9 mouse cellular contexts compared by ENCODE assay signal in genomic region chr14:76479867-76480266, GRCm38 (mm10).
DNase-seq lines count a peak whose midpoint lies in the region; ATAC-seq and TF ChIP-seq lines count a peak whose summit lies in the region.
"Had no signal": no experiment of that assay in that cellular context is flagged by ENCODE, and none has a peak within 500 bp of the region (broad histone marks: within the 10 kb centered on the region; RNA-seq: fewer than 3 reads in every experiment).

No protein-coding gene starts in this region.

- H3K4me1 ChIP-seq in forebrain, embryonic 14.5 days (ENCODE audit: control insufficient read depth, insufficient read depth, low read length): no peaks in the 10 kb centered on the region
- H3K4me1 ChIP-seq in forebrain, embryonic 10.5 days: peaks cover 12% of the 10 kb centered on the region
- H3K4me1 ChIP-seq in thymus, adult 2 months (replicated peaks; ENCODE audit: control insufficient read depth, insufficient read depth, low read length): no peaks in the 10 kb centered on the region
- H3K4me1 ChIP-seq in embryonic facial prominence, embryonic 15.5 days: peaks cover 6% of the 10 kb centered on the region
- H3K4me1 ChIP-seq in kidney, embryonic 16.5 days (ENCODE audit: insufficient read depth, low read length): peaks cover 19% of the 10 kb centered on the region

- H3K4me2 ChIP-seq in forebrain, embryonic 14.5 days (ENCODE audit: low read length): no peak overlapping the region
- no peak overlapping the region for H3K4me2 ChIP-seq in embryonic facial prominence, embryonic 15.5 days (replicated peaks)
- H3K4me2 ChIP-seq in kidney, embryonic 16.5 days (replicated peaks; ENCODE audit: low read depth, low read length): peak overlapping the region; percentile 15; the same call in 1 of the 2 replicates

- no peak for TF ChIP-seq POLR2A in thymus, adult 2 months (IDR thresholded peaks at IDR 0.05; ENCODE audit: control insufficient read depth, extremely low read depth, insufficient read depth, low read length, poor library complexity)

- no peak for TF ChIP-seq CTCF in thymus, adult 2 months (IDR thresholded peaks at IDR 0.05; ENCODE audit: borderline replicate concordance, control insufficient read depth, extremely low read depth, insufficient read depth, low read length, poor library complexity)

- H3K27ac ChIP-seq in forebrain, embryonic 14.5 days (ENCODE audit: low read depth, low read length): no peak overlapping the region
- H3K27ac ChIP-seq in forebrain, embryonic 10.5 days: no peak overlapping the region
- no peak overlapping the region for H3K27ac ChIP-seq in thymus, adult 2 months (ENCODE audit: control insufficient read depth, insufficient read depth, low read length)
- no peak overlapping the region for H3K27ac ChIP-seq in embryonic facial prominence, embryonic 15.5 days (replicated peaks)
- H3K27ac ChIP-seq in kidney, embryonic 16.5 days (ENCODE audit: low read length): peak overlapping the region; percentile 16; the same call in 1 of the 2 replicates
- H3K27ac ChIP-seq: macrophage had no signal

- H3K27me3 ChIP-seq in forebrain, embryonic 14.5 days (replicated peaks; ENCODE audit: control insufficient read depth, insufficient read depth, low read length): no peaks in the 10 kb centered on the region
- no peaks in the 10 kb centered on the region for H3K27me3 ChIP-seq in forebrain, embryonic 10.5 days (ENCODE audit: poor library complexity, severe bottlenecking)
- no peaks in the 10 kb centered on the region for H3K27me3 ChIP-seq in thymus, adult 2 months (ENCODE audit: control insufficient read depth, insufficient read depth, low read length)
- no peaks in the 10 kb centered on the region for H3K27me3 ChIP-seq in embryonic facial prominence, embryonic 15.5 days
- no peaks in the 10 kb centered on the region for H3K27me3 ChIP-seq in kidney, embryonic 16.5 days (ENCODE audit: insufficient read depth, low read length)

- 38% methylated on average over 6 of the region's 6 CpGs for WGBS in forebrain, embryonic 14.5 days
- WGBS in forebrain, embryonic 10.5 days: 48% methylated on average over 6 of the region's 6 CpGs
- 40% methylated on average over 6 of the region's 6 CpGs for WGBS in thymus, adult 2 months
- 34% methylated on average over 6 of the region's 6 CpGs for WGBS in embryonic facial prominence, embryonic 15.5 days
- WGBS in kidney, embryonic 16.5 days: 22% methylated on average over 6 of the region's 6 CpGs

- H3K36me3 ChIP-seq in forebrain, embryonic 14.5 days (ENCODE audit: control insufficient read depth, insufficient read depth, low read length): no peaks in the 10 kb centered on the region
- no peaks in the 10 kb centered on the region for H3K36me3 ChIP-seq in forebrain, embryonic 10.5 days (replicated peaks)
- H3K36me3 ChIP-seq in thymus, adult 2 months (ENCODE audit: control insufficient read depth, insufficient read depth, low read length): no peaks in the 10 kb centered on the region
- no peaks in the 10 kb centered on the region for H3K36me3 ChIP-seq in embryonic facial prominence, embryonic 15.5 days
- no peaks in the 10 kb centered on the region for H3K36me3 ChIP-seq in kidney, embryonic 16.5 days (ENCODE audit: insufficient read depth, low read length)

- peak; percentile 46 for ATAC-seq in forebrain, embryonic 14.5 days
- ATAC-seq in embryonic facial prominence, embryonic 15.5 days (ENCODE audit: insufficient number of reproducible peaks, low FRiP score, low TSS enrichment, low read depth): 0 out of 2 replicates have a peak, but pooled peaks have one; percentile 34
- peak; percentile 77 for ATAC-seq in kidney, embryonic 16.5 days (ENCODE audit: low FRiP score, low TSS enrichment)

- DNase-seq in forebrain, embryonic 14.5 days (ENCODE audit: low spot score): peak; percentile 85
- DNase-seq in forebrain, embryonic 10.5 days (ENCODE audit: extremely low spot score, low spot score): no peak
- DNase-seq in thymus, adult 2 months: peak; percentile 15
- DNase-seq in thymus, adult 18-20 months: no peak
- DNase-seq in naive thymus-derived CD4-positive, alpha-beta T cell, adult 2 months (ENCODE audit: low read depth): peak; percentile 64
- no peak for DNase-seq in testis, postnatal 14 days (ENCODE audit: low spot score)

- H3K9me3 ChIP-seq in forebrain, embryonic 14.5 days (replicated peaks; ENCODE audit: control insufficient read depth, low read length): no peaks in the 10 kb centered on the region
- no peaks in the 10 kb centered on the region for H3K9me3 ChIP-seq in forebrain, embryonic 10.5 days
- no peaks in the 10 kb centered on the region for H3K9me3 ChIP-seq in embryonic facial prominence, embryonic 15.5 days (replicated peaks)
- no peaks in the 10 kb centered on the region for H3K9me3 ChIP-seq in kidney, embryonic 16.5 days (ENCODE audit: low read length)

- no peak overlapping the region for H3K9ac ChIP-seq in forebrain, embryonic 14.5 days (ENCODE audit: low read length)
- no peak overlapping the region for H3K9ac ChIP-seq in embryonic facial prominence, embryonic 15.5 days
- no peak overlapping the region for H3K9ac ChIP-seq in kidney, embryonic 16.5 days (replicated peaks; ENCODE audit: low read length)

- no peak overlapping the region for H3K4me3 ChIP-seq in forebrain, embryonic 14.5 days (ENCODE audit: low read depth, low read length)
- no peak overlapping the region for H3K4me3 ChIP-seq in forebrain, embryonic 10.5 days
- H3K4me3 ChIP-seq in thymus, adult 2 months (ENCODE audit: control insufficient read depth, insufficient read depth, low read length): no peak overlapping the region
- no peak overlapping the region for H3K4me3 ChIP-seq in embryonic facial prominence, embryonic 15.5 days (replicated peaks)
- no peak overlapping the region for H3K4me3 ChIP-seq in kidney, embryonic 16.5 days (ENCODE audit: low read length)

Comparison
In these comparisons a context has a peak if more than half of its experiments do, and no peak if none do; other contexts are left out.
1. DNase-seq: peak in forebrain, embryonic 14.5 days (single experiment), thymus, adult 2 months (single experiment) and naive thymus-derived CD4-positive, alpha-beta T cell, adult 2 months (single experiment); none in forebrain, embryonic 10.5 days (single experiment), thymus, adult 18-20 months (0 of 2) and testis, postnatal 14 days (single experiment).
2. Peak in every context shown above with its lines, with median percentiles within 50 percentile points of each other: ATAC-seq.